Mouse (Mus musculus) layer of hippocampus, postnatal 25 days (tissue): ENCODE measurements at regions not wholly inside any gene's neighbourhood (a gene's known extent, or its start where the extent isn't known, plus 50 kb on each side); places are given as distances from the start of the nearest gene placed in this dataset.

Experiments used
- DNase-seq, 2 experiments: peaks; one replicate each; pipeline ENCODE4 v3.0.0; 2022; ENCODE audit warnings: mixed read lengths in 2 of 2, low spot score in 1 of 2; ENCODE audit errors: extremely low spot score in 1 of 2

DNA sequence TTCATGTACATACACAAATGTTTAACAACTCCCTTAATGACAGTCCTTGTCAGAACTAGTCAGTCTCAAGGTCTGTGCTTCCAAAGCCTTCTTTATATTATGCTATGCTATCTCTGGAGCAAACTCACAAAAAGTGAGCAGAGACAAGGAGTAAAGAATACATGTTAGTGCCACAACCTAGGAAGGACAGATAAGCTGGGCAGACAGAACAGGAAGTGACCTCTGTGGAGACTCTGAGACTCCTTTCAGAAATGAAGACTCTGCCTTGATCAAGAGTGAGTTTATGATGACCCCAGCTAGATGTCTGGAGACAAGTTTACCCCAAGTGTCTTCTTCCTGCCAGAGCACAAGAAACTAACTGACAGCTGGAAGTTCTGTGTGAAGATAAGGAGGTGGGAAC lies 343.8 kb downstream of the Ccser2 start:
- no peak for DNase-seq

DNA sequence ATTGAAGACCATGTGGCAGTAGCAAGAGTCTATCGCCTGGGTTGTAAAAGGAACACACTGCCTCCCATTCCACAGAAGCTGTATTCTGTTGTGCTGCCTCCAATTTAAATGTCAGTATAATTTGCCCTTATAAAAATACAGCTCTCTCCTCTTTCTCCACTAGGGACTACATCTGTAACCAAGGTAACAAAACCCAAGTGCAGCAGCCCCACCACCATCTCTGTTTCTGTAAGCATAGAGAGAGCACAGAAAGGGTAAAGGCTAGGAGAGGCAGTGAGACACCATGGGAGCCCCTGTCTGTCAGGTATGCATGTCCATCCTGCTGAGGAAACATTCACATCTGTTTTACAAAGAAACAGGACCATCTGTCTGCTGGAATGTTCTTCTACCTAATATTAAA lies 344.4 kb downstream of the Ccser2 start:
- DNase-seq: no peak

DNA sequence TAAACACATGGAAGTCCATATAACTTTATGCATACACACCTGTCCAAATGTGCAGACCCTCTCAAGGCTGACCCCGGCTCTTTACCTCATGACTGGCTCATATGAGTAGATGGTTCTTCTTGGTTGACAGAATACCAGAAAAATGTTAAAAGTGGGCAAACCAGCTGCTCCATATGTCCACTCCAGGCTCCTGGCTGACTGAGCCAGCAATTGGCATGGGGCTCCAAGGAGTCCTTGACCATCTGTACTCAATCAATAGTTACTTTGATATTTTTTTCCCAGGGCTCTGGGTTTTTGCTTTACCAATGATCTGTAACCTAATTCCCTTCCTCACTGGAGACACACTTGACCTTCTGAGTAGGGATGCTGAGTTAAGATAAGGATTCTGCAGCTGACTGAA lies 345.5 kb downstream of the Ccser2 start:
- DNase-seq: no peak

DNA sequence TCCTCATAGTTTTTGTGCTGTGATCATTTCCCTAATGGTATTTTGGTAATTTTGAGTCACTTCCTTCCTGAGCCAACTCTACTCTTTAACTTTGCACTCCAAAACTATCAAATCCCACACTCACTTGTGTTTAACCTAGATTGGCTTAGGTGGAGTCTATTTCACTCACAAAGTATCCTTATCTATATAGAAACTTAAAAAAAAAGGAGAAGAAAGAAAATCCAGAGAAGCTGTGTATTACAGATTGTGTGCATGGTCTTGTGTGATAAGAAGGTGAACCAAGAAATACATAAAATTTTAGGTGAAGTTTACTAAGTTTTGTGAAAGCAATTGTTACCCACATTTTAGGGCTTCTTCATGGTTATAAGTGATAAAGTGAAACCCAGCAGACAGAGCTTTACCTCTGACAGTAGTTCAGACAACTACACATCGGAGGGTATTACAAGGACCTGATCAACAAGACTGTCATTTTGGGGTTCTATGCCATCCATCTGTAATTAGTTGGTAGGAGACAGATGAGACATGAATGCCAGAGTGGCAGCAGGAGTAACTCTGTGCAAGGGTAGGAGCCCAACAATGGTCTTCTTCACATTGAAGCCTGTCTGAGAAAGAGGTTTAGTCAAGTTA lies 350.0 kb downstream of the Ccser2 start:
- DNase-seq: no peak

DNA sequence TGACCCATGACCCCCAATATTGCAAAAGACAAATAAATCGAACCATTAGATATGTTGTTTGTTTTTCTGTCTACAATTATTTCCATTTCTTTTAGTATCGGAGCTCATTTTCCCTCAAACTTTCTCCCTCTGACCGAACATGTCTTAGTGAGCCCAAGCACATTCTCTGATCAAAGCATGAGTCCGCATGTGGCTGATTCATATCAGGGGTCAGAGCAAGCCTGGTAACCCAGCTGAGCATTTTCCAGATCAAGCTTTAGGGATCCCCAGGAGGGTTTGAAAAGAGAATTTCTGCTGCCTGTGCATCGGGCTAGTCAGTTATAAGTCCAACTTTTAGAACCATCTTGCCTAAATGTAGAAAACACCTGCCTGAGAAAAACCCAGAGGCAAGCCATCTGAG lies 350.6 kb downstream of the Ccser2 start:
- DNase-seq: no peak

DNA sequence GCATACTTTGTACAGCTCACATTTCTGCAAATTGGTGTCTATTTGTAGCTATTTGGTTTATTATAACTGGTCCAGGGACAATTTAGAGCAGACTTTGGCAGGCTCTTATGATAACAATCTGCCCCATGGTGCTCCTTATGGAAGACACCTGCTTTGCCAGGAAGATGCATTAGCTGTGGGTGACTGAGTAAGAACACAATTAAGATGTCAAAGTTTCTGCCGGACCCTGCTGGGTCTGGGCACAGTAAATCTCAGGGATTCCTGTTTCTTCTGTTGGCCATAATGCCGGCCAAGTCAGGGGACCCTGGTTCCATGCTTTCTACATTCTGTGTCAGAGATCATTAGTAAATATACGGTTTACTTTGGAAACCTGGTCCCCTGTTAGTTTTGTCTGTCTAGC lies 353.7 kb downstream of the Ccser2 start:
- DNase-seq: no peak

DNA sequence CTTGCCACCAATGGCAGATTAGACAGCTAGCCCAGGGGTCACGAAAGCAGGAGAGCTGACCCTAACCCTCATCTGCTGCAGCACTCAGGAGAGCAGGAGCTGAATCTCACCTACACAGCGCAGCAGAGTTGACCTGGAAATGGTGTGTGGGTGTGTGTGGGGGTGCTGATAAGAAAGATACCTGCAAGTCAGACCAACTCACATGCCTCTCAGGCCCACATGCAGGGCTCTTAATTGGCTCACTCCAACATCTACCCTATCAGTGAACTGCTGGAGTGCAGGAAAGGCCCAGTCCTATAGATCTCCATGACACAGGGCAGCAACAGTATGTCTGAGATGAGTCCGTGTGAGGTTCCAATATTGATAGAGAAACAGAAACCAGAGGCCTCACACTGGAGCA lies 355.7 kb downstream of the Ccser2 start:
- no peak for DNase-seq

DNA sequence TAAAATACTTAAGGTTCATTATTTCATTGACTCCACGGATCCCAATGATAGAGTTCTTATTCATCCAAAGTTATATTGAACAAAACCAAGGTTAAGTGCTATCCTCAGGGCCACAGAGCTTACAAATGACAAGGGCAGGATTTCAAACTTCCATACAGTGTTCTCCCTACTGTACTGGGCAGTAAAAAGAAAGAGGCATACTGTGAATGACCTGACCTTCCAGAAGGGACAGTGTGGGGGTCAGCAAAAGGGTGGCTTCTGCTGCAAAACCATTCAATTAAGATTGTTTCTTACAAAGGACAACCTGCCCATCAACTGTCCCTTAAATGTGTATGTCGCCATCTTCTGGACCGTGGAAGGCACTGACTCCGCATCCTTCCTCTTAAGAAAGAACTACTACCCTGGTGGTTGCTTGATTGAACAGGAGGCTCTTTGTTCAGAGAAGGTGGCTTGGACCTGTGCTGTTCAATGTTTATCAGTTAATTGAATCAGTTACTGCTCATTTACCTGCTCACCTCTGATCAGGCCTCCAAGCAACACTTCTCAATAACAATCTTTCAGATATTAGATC lies 384.4 kb downstream of the Ccser2 start:
- peak in 1 of 2 experiments; percentile 12 for DNase-seq

DNA sequence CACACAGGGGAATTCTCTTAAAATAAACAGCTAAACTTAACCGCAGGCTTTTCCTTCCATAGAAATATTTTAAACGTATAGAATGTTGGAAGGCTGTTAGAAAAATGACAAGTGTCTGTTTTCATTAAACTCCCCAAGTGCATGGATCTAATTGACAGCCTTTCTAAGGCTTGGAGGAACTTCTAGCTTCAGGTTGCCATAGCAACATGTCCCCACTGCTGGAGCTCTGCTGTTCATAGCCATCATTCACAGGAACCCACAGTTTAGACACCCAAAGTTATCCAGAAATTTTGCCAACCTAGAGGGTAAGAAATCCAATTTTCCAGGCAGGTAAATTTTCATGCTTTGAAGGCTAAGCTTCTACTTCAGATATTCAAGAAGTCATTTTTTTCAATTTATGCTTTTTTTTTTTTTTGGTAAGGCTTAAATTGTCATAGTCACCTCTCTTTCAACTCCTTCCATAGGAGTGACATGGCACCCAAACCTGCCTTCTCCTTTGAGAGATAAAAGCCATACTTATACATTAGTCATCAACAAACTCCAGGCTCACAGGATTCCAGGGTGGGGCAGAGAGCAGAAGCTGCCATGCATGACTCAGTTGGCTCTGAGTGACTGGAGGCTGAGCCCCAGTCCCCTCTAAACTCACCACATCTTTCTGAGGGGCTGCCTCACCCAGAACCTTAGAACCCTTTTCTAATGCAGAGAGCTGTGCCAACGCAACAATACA lies 385.1 kb downstream of the Ccser2 start:
- no peak for DNase-seq

DNA sequence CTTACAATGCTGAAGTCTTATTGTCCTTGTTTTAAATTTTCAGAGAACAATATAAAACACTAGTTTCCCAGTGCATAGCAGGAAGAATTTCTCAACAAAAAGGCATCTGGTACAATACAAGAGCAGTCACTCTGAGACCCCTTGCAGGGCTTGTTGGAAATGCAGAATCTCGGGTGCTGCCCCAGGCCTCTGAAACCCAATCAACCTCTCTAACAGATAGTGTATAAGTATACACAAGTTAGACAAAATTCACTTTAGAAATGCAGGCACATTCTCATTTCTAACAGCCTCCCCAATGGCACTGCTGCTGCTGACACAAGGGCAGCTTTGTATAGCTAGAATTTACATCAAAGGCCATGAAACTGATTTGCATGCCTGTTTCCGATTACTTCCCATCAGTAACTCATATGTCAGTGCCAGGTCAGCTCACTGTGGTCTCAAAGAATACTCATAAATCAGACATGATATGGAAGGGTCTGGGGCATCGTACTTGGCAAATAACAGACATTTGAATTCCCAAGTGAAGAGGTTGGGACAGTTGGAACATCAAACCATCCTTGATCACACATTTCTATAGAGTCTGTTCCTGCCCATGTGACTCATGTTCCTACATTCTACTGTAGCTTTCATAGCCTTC lies 405.2 kb downstream of the Ccser2 start:
- DNase-seq: no peak

DNA sequence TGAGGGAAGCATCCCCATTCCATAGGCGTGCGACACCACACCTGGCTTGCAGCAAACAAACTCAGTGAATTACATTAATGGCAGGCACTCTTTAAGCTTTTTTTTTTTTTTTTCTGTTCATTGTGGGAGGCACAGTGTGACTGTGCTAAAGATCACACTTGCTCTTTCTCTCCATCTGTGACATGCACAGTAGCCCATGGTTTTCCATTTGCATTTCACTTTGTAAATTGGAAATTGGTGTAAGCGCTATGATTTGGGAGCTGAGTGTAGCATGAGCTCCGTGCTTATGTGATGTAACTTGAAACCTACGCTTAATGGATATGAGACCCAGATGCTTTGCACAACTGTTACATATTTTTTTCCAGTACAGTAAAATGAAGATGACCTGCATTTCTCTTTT lies 431.2 kb downstream of the Ccser2 start:
- DNase-seq: no peak

DNA sequence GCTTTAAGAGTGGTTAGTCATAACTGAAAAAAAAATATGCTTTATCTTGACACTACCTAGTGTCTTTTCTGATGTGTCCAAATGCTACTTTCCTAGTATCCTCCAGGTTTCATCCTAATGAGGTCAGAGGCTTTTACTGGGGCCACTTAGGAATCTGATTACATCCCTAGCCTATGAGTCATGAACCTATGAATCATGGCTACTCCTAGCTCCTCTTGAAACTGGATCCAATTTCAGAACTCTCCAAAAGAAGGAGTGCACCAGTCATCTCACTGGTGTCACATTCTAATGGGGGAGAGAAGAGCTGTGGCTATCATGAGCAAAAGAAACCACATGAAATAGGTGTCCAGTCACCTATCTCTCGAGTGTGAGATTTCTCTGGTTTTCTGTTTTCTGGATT lies 432.6 kb downstream of the 4930474N05Rik start:
- no peak for DNase-seq

DNA sequence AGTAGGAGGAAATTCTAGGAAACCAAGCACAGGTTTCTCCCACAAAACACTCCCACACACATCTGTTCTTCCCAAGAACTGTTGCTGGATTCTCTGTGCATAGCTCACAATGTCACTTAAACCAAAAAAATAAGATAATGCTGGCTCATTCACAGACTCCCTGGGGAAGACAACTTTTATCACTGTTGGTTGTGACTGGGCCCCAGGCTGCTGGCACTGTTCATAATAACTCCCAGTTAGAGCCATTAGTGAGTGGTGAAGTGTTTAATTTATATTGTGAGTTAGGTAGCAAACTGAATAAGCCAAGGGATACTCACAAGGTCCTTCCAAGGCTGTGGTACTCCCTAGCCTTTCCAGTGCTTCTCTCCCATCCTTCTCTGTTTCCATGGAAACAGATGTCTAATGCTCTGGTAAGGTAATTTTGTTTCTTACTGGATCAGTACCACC lies 430.9 kb downstream of the 4930474N05Rik start:
- no peak for DNase-seq

DNA sequence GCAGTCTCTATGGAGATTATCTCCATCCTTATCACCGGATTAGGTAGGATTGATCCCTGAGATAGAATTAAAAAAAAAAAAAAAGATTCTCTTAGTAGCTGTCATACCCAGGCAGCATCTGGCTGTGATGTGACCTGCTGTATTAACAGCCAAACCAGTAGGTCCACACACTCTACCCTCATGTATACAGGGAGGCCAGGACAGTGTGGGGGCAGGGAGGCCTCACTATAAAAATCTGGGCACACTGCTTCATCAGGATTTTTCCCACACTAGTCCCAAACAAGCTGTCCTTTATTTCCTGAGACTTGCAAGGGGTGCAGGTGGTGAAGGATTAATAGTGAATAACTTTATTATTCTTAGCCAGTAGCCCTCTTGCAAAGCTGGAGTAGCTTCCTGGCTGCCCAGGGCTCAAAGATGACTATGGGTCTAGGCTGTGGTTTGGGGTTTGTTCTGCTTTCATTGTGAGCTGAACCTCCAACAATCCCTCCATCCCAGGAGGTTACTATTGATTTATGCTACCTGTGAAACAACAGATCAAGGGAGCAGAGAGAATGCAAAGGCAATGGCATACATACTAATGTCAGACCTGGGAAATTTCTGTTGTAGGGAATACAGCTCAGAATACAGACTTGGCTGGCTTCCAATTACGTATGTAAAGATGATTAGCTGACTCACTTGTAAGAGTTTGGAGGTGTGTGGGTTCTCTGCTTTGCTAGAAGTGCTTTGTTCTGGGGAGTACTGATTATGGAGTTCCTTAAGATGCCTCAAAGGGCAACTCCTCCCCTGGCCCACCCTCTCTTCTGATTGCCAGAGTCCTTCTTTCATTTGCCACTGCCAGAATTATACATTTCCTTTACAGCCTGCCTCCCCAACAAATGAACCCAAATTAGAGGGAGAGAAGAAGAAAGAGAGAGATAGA lies 407.6 kb downstream of the 4930474N05Rik start:
- no peak for DNase-seq

DNA sequence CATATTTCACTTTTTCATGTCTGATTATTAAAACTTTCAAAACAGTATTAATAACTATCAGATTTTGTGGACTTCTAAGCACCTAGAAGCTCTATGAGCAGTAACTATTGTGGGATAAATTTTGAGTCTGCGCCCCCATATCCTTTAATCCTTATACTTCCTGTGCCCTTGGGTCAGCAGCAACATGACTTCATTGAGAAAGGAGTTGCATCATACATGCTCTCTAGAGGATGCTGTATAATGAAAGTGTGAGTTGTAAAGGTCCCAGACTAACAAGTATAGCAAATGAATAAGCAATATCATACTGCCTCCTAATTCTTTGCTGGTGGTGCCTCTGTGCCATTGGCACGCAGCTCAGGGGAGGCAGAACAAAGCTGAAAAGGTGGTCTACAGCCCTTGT lies 404.6 kb downstream of the 4930474N05Rik start:
- no peak for DNase-seq

DNA sequence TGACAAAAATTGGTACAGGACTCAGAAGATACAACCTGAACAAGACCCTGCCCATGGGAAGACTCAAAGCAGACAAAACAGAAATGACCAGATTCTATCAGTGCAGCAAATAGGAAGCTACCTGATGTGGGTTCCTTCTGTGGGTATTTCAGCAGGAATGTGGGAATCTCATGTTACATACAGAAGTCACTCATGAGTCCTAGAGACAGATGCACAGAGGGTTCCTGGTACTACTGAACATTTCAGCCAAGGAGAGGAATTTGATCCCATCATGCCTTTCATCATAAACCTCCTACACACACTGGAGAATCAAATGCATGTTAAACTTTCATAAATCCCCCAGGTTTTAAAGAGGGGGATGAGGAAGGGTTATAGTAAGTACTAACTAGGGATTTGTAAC lies 390.8 kb downstream of the 4930474N05Rik start:
- DNase-seq: no peak

DNA sequence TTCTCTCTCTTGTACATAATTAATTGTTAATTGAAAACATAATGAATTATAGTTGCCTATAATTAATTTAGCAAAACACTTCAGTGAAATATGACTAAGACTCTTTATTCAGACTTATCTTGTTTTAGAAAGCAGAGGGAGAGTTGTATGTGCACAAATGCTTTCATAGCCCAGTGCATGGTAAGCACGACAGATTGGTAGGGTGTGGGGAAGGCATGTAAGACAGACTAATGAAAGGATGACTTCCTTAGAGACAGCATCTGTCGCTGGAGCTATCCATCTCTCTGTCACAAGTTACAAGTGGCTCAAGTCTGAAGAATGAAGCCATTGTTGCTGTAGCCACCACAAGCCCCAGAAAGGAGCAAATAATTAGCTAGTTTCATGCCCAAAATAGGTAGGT lies 376.9 kb downstream of the 4930474N05Rik start:
- DNase-seq: no peak

DNA sequence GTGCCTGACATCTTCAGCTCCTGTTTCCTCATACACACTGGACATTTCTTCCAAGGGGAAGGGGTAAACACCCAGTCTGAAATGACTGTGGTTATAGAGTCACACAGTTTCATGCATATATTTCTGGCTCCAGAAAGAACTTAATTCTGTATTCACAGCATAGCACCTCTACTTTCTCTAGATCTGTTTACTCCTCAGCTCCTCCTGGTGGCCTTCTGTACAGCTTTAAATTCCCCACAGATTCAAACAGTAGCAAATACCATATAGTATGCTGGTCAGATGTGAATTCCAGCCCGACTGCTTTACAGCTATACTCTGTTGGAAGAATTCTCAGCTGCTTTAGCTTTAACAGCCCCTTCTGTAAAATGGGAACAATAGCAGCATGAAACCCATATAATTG lies 375.6 kb downstream of the 4930474N05Rik start:
- DNase-seq: no peak

DNA sequence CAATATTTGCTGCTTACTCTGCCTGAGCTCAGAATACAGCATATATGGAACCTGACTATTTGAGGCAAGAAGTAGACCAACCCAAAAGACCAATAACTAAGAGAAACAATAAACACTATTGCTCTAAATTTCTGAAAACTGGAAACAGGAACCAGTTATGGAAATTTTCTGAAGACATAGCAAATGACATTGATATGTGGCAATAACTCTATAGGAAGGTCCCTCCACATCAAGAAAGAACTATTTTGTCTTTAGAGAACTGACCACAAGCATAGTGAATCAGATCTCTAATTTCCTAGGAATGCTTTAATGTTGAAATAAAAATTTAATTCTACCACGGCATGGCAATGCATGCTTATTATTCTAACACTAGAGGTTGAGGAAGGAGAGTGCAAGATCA lies 358.3 kb downstream of the 4930474N05Rik start:
- DNase-seq: no peak

DNA sequence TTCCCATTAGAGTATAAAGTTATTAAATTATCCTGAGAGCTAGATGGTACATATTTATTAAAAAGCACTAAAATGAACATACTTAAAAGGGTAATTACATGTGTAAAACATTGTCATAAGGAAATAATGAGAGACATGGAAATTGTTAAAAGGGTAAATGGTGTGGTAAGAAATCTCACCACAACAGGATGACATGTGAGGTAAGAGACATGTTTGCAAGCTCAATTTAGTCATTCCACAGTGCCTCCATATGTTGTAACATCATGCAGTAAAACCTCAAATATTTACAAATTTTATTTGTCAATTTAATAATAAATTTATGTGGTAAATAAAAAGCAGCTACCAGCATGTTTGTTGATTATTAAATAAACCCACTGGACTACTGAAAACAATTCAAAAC lies 355.4 kb downstream of the 4930474N05Rik start:
- no peak for DNase-seq
